In genomic region chr4:137447363-137448196, GRCm38 (mm10) we compare ENCODE assay signal across 11 mouse cellular contexts. TPM values are rescaled to one million over a fixed set of nuclear protein-coding genes. Genes with fewer than 3 reads are reported as not detected.
A peak's percentile ranks its signal among the peaks of the same experiment; 100 is the strongest.
DNase-seq lines count a peak whose midpoint lies in the region; ATAC-seq and TF ChIP-seq lines count a peak whose summit lies in the region.
"Had no signal": no experiment of that assay in that cellular context is flagged by ENCODE, and none has a peak within 500 bp of the region (broad histone marks: within the 10 kb centered on the region; RNA-seq: fewer than 3 reads in every experiment).

No protein-coding gene starts in this region.

- no peak overlapping the region for H3K27ac ChIP-seq in limb, embryonic 13.5 days
- no peak overlapping the region for H3K27ac ChIP-seq in limb, embryonic 10.5 days

- no peak overlapping the region for H3ac ChIP-seq in myocyte (ENCODE audit: control insufficient read depth, insufficient read length)

- 0 out of 2 replicates have a peak overlapping the region, but pooled peaks have one; percentile 7 for H3K4me2 ChIP-seq in limb, embryonic 13.5 days (replicated peaks)
- peak overlapping the region; percentile 86 for H3K4me2 ChIP-seq in myocyte (ENCODE audit: low read depth)

- no peak overlapping the region for H3K4me3 ChIP-seq in limb, embryonic 13.5 days
- no peak overlapping the region for H3K4me3 ChIP-seq in limb, embryonic 10.5 days
- no peak overlapping the region for H3K4me3 ChIP-seq in myocyte
- H3K4me3 ChIP-seq: megakaryocyte, embryonic 14.5 days had no signal

- ATAC-seq in limb, embryonic 13.5 days (ENCODE audit: low FRiP score, low read depth): no peak
- ATAC-seq in erythroblast, adult 5-6 weeks (replicated peaks; ENCODE audit: low FRiP score, poor library complexity, severe bottlenecking): peak; percentile 56; the same call in 1 of the 2 replicates
- no peak; the same call in 1 of the 2 replicates for ATAC-seq in frontal cortex, adult (ENCODE audit: low TSS enrichment)

- DNase-seq in limb, embryonic 10.5 days (ENCODE audit: low spot score): no peak
- DNase-seq in heart, postnatal 14 days: peak; percentile 49 to 54
- DNase-seq in adrenal gland, adult (ENCODE audit: inconsistent age in 2 of 2, low spot score in 1 of 2): no peak
- DNase-seq: thymus, adult 18-20 months had no signal

- intact Hi-C loops in heart, postnatal 14 days (cut with DNase I): loop anchor here (5.0 kb wide), 1 partner anchor 55 kb away; no protein-coding TSS in a partner anchor

- 0 out of 2 replicates have a peak overlapping the region, but pooled peaks have one; percentile 43 for H3K9ac ChIP-seq in limb, embryonic 13.5 days

- TF ChIP-seq POLR2A in myocyte (IDR thresholded peaks at IDR 0.05; ENCODE audit: insufficient read length, low read depth): no peak

- WGBS in limb, embryonic 13.5 days: 58% methylated on average over 7 of the region's 7 CpGs
- 72% methylated on average over 7 of the region's 7 CpGs for WGBS in limb, embryonic 10.5 days

- H3K27me3 ChIP-seq in limb, embryonic 13.5 days: no peaks in the 10 kb centered on the region
- no peaks in the 10 kb centered on the region for H3K27me3 ChIP-seq in limb, embryonic 10.5 days (ENCODE audit: low read depth, poor library complexity, severe bottlenecking)
- no peaks in the 10 kb centered on the region for H3K27me3 ChIP-seq in myocyte (ENCODE audit: control insufficient read depth, insufficient read depth, insufficient read length)

- H3K79me2 ChIP-seq in myocyte (ENCODE audit: control insufficient read depth, insufficient read depth): no peaks in the 10 kb centered on the region

- peaks cover 15% of the 10 kb centered on the region for H3K4me1 ChIP-seq in limb, embryonic 13.5 days
- 0 out of 2 replicates have a peak, but pooled peaks cover 9% of the 10 kb centered on the region for H3K4me1 ChIP-seq in limb, embryonic 10.5 days

- H3K36me3 ChIP-seq in limb, embryonic 13.5 days: no peaks in the 10 kb centered on the region
- H3K36me3 ChIP-seq in limb, embryonic 10.5 days: no peaks in the 10 kb centered on the region
- no peaks in the 10 kb centered on the region for H3K36me3 ChIP-seq in myocyte (ENCODE audit: control insufficient read depth, insufficient read depth)

- H3K9me3 ChIP-seq in limb, embryonic 13.5 days: no peaks in the 10 kb centered on the region
- no peaks in the 10 kb centered on the region for H3K9me3 ChIP-seq in limb, embryonic 10.5 days (replicated peaks)
- H3K9me3 ChIP-seq: megakaryocyte, embryonic 14.5 days had no signal

TF ChIP-seq in myocyte, 11 proteins besides CTCF, POLR2A, EP300 and RAD21:
- TF ChIP-seq CEBPB (IDR thresholded peaks at IDR 0.05; ENCODE audit: insufficient read depth, poor library complexity, severe bottlenecking) (no peak), MYOD1 (IDR thresholded peaks at IDR 0.05; ENCODE audit: control insufficient read depth in 1 of 3, insufficient read length in 2 of 3, low read depth in 2 of 3) (peak in 2 of 3 experiments; percentile 88 to 92), E2F4 (IDR thresholded peaks at IDR 0.05; ENCODE audit: insufficient read depth) (no peak), MYOG (IDR thresholded peaks at IDR 0.05; ENCODE audit: control insufficient read depth in 1 of 3, insufficient read depth in 1 of 3, insufficient read length in 2 of 3, low read depth in 2 of 3) (peak; percentile 22 to 90 (median 73)), TCF12 (IDR thresholded peaks at IDR 0.05; ENCODE audit: insufficient read depth, poor library complexity, severe bottlenecking) (peak; percentile 39)
TF ChIP-seq in myocyte: peak in this region for 3.

RNA-seq across cellular contexts. Expression of gene 1700013G24Rik, which starts 5.5 kb away (rescaled TPM):
- polyA plus RNA-seq in limb, embryonic 13.5 days (2015; fragmentation: Nextera tagmentation; extraction: Ambion mirVana): 0.18 TPM in 1 of 2 replicates, not detected in the other
- not detected in 2 replicates for polyA plus RNA-seq in limb, embryonic 10.5 days (2016; fragmentation: Nextera tagmentation; extraction: Ambion mirVana)
- not detected in 2 replicates for total RNA-seq in erythroblast, adult 5-6 weeks (2015; ENCODE audit: low replicate concordance)
- total RNA-seq in erythroblast, adult 5-6 weeks (2017; ENCODE audit: low replicate concordance): not detected in 2 replicates
- not detected for total RNA-seq in heart, postnatal 14 days (2021)
- polyA plus RNA-seq in myocyte (2012; fragmentation: generic; extraction: Trizol): 0.55 TPM
- total RNA-seq: layer of hippocampus, postnatal 25 days had no signal
- polyA plus RNA-seq: frontal cortex, adult 2 months had no signal

RNA-seq across cellular contexts. Expression of gene Cela3b, which starts 17.2 kb away (rescaled TPM):
- polyA plus RNA-seq in limb, embryonic 13.5 days (2015; fragmentation: Nextera tagmentation; extraction: Ambion mirVana): 0.15 TPM in 1 of 2 replicates, not detected in the other
- not detected in 2 replicates for polyA plus RNA-seq in limb, embryonic 10.5 days (2016; fragmentation: Nextera tagmentation; extraction: Ambion mirVana)
- not detected in 2 replicates for total RNA-seq in erythroblast, adult 5-6 weeks (2015; ENCODE audit: low replicate concordance)
- not detected in 2 replicates for total RNA-seq in erythroblast, adult 5-6 weeks (2017; ENCODE audit: low replicate concordance)
- total RNA-seq in heart, postnatal 14 days (2021): not detected
- 0.38 TPM for polyA plus RNA-seq in myocyte (2012; fragmentation: generic; extraction: Trizol)
- total RNA-seq: layer of hippocampus, postnatal 25 days had no signal
- polyA plus RNA-seq: frontal cortex, adult 2 months had no signal

RNA-seq across cellular contexts. Expression of gene Hspg2, which starts 21.0 kb away (rescaled TPM):
- polyA plus RNA-seq in limb, embryonic 13.5 days (2015; fragmentation: Nextera tagmentation; extraction: Ambion mirVana): 29.4 and 29.6 TPM in 2 replicates
- 20.8 and 23.3 TPM in 2 replicates for polyA plus RNA-seq in limb, embryonic 10.5 days (2016; fragmentation: Nextera tagmentation; extraction: Ambion mirVana)
- total RNA-seq in erythroblast, adult 5-6 weeks (2015; ENCODE audit: low replicate concordance): not detected in 2 replicates
- total RNA-seq in erythroblast, adult 5-6 weeks (2017; ENCODE audit: low replicate concordance): not detected in 2 replicates
- 100 to 1,000 TPM; 436 to 447 TPM for total RNA-seq in heart, postnatal 14 days (2021)
- 209 TPM for polyA plus RNA-seq in myocyte (2012; fragmentation: generic; extraction: Trizol)

RNA-seq across cellular contexts. Expression of gene Cela3a, which starts 38.0 kb away (rescaled TPM):
- polyA plus RNA-seq in limb, embryonic 13.5 days (2015; fragmentation: Nextera tagmentation; extraction: Ambion mirVana): not detected in 2 replicates
- polyA plus RNA-seq in limb, embryonic 10.5 days (2016; fragmentation: Nextera tagmentation; extraction: Ambion mirVana): not detected in 2 replicates
- not detected in 2 replicates for total RNA-seq in erythroblast, adult 5-6 weeks (2015; ENCODE audit: low replicate concordance)
- not detected in 2 replicates for total RNA-seq in erythroblast, adult 5-6 weeks (2017; ENCODE audit: low replicate concordance)
- total RNA-seq in heart, postnatal 14 days (2021): not detected
- 0.14 TPM for polyA plus RNA-seq in myocyte (2012; fragmentation: generic; extraction: Trizol)
- total RNA-seq: layer of hippocampus, postnatal 25 days had no signal
- polyA plus RNA-seq: frontal cortex, adult 2 months had no signal

Comparison
In these comparisons a context has a peak if more than half of its experiments do, and no peak if none do; other contexts are left out.
1. DNase-seq: peak in heart, postnatal 14 days (2 of 2); none in limb, embryonic 10.5 days (single experiment) and adrenal gland, adult (0 of 2).